Comparison of ENCODE assay signal across 14 mouse cellular contexts in genomic region chr7:65207240-65207639, GRCm38 (mm10). TPM values are rescaled to one million over a fixed set of nuclear protein-coding genes. Genes with fewer than 3 reads are reported as not detected.
"Had no signal": no experiment of that assay in that cellular context is flagged by ENCODE, and none has a peak within 500 bp of the region (broad histone marks: within the 10 kb centered on the region; RNA-seq: fewer than 3 reads in every experiment).

No protein-coding gene starts in this region.

- H3K4me3 ChIP-seq: limb, embryonic 13.5 days; midbrain, embryonic 13.5 days had no signal

- DNase-seq: kidney, postnatal 36 days; layer of hippocampus, adult 9-11 months; layer of hippocampus, postnatal 36 days; lung, adult 2 months; lung, postnatal 36 days; thymus, adult 2 months; thymus, postnatal 4 days had no signal

- H3K27me3 ChIP-seq: limb, embryonic 13.5 days; midbrain, embryonic 13.5 days had no signal

- H3K9ac ChIP-seq: limb, embryonic 13.5 days; liver, embryonic 14.5 days; midbrain, embryonic 13.5 days had no signal

- H3K4me1 ChIP-seq: limb, embryonic 13.5 days; midbrain, embryonic 13.5 days had no signal

- H3K36me3 ChIP-seq: limb, embryonic 13.5 days; midbrain, embryonic 13.5 days had no signal

- H3K4me2 ChIP-seq: limb, embryonic 13.5 days; midbrain, embryonic 13.5 days had no signal

- H3K9me3 ChIP-seq: midbrain, embryonic 13.5 days had no signal

- ATAC-seq: lung, postnatal 0 days; midbrain, embryonic 13.5 days had no signal

- H3K27ac ChIP-seq: limb, embryonic 13.5 days; liver, embryonic 14.5 days; midbrain, embryonic 13.5 days had no signal

RNA-seq across cellular contexts. Expression of gene Fam189a1, which starts 50.9 kb away (rescaled TPM):
- total RNA-seq: liver, adult 2 months; megakaryocyte progenitor cell, adult 5-6 weeks; neutrophil, adult 5-6 weeks had no signal
